Mouse (Mus musculus) liver, embryonic 14.5 days (tissue): ENCODE data around the gene Relb. TPM values are rescaled to one million over a fixed set of nuclear protein-coding genes. Genes with fewer than 3 reads are reported as not detected.

Source experiments
- ATAC-seq: fragments of 200-750 bp; cut with Nextera tagmentation; 2 replicates; pipeline ENCODE4 v1.8.0; 2017; ENCODE audit warnings: moderate number of reproducible peaks, mild to moderate bottlenecking, moderate library complexity; ENCODE audit not compliant: insufficient read depth
- DNase-seq, 3 experiments: peaks; one replicate each; pipeline ENCODE4 v3.0.0-alpha.2; 2012 to 2013; ENCODE audit warnings: low read depth in 3 of 3, low spot score in 3 of 3
- H3K27ac ChIP-seq: fragments of 300-500 bp; sonication (generic); 2 replicates; pipeline ENCODE4 v1.5.1; 2014; ENCODE audit warnings: moderate library complexity, mild to moderate bottlenecking, control low read depth, inconsistent platforms
- H3K27me3 ChIP-seq: fragments of 300-500 bp; sonication (generic); 2 replicates; pipeline ENCODE4 v1.6.1; 2014; ENCODE audit warnings: mild to moderate bottlenecking, low read length, moderate library complexity; ENCODE audit not compliant: control insufficient read depth, insufficient read depth
- H3K36me3 ChIP-seq: fragments of 300-500 bp; sonication (generic); replicated peaks from 2 replicates; pipeline ENCODE4 v1.6.1; 2014; ENCODE audit warnings: low read depth; ENCODE audit not compliant: control insufficient read depth, insufficient read depth
- H3K4me1 ChIP-seq, 2 experiments: fragments of 200-500 bp in 1 of 2; fragments of 300-500 bp in 1 of 2; sonication (generic) in 1 of 2; replicated peaks; 2 replicates each; pipeline ENCODE4 v1.6.1; 2012 to 2014; ENCODE audit warnings: antibody characterized with exemption in 1 of 2, inconsistent platforms in 1 of 2, low read length in 1 of 2; ENCODE audit not compliant: control insufficient read depth in 2 of 2, insufficient read depth in 2 of 2
- H3K4me2 ChIP-seq: fragments of 300-500 bp; sonication (generic); 2 replicates; pipeline ENCODE4 v1.6.1; 2014; ENCODE audit warnings: low read depth, mild to moderate bottlenecking, control low read depth, moderate library complexity
- H3K4me3 ChIP-seq, 2 experiments: fragments of 200-500 bp in 1 of 2; fragments of 300-500 bp in 1 of 2; sonication (generic) in 1 of 2; 2 replicates each; pipeline ENCODE4 v1.5.1; 2012 to 2014; ENCODE audit warnings: low read depth in 2 of 2, low read length in 2 of 2, mild to moderate bottlenecking in 2 of 2, control low read depth in 1 of 2, inconsistent platforms in 1 of 2, moderate library complexity in 1 of 2; ENCODE audit not compliant: insufficient read depth in 1 of 2
- H3K9ac ChIP-seq: fragments of 300-500 bp; sonication (generic); replicated peaks from 2 replicates; pipeline ENCODE4 v1.6.1; 2014; ENCODE audit warnings: mild to moderate bottlenecking, control low read depth, moderate library complexity
- H3K9me3 ChIP-seq: fragments of 300-500 bp; sonication (generic); 2 replicates; pipeline ENCODE4 v1.6.1; 2016; ENCODE audit warnings: low read length, mixed read lengths; ENCODE audit not compliant: control insufficient read depth
- CTCF ChIP-seq: IDR thresholded peaks from 2 replicates; pipeline ENCODE4 v1.5.1; 2016; ENCODE audit warnings: antibody characterized with exemption, low read depth, control low read depth
- EP300 ChIP-seq: IDR thresholded peaks from 2 replicates; pipeline ENCODE4 v1.6.1; 2016; ENCODE audit warnings: antibody characterized with exemption, low read depth
- WGBS: fragments of 180-500 bp; shearing (Covaris S2); extraction: QIAGEN DNeasy Blood & Tissue Kit; methylation state at CpG from one replicate; pipeline ENCODE4 v1.1.7; 2014; ENCODE audit not compliant: insufficient replicate concordance; 5-methylcytosine and 5-hydroxymethylcytosine counted together
- polyA plus RNA-seq, 2 experiments: library from polyadenylated mRNA; depleted of rRNA in 1 of 2; stranded (reverse) in 1 of 2; unstranded in 1 of 2; fragments of >200 nt; fragmentation: Nextera tagmentation in 1 of 2; extraction: Ambion mirVana in 1 of 2; gene quantifications; 2 replicates each; pipeline versions ENCODE4 v1.2.1 to v1.2.3; 2012 to 2014

Relb gene
- polyA plus RNA-seq, 2 experiments, result 0.89 to 1.1 TPM

DNA sequence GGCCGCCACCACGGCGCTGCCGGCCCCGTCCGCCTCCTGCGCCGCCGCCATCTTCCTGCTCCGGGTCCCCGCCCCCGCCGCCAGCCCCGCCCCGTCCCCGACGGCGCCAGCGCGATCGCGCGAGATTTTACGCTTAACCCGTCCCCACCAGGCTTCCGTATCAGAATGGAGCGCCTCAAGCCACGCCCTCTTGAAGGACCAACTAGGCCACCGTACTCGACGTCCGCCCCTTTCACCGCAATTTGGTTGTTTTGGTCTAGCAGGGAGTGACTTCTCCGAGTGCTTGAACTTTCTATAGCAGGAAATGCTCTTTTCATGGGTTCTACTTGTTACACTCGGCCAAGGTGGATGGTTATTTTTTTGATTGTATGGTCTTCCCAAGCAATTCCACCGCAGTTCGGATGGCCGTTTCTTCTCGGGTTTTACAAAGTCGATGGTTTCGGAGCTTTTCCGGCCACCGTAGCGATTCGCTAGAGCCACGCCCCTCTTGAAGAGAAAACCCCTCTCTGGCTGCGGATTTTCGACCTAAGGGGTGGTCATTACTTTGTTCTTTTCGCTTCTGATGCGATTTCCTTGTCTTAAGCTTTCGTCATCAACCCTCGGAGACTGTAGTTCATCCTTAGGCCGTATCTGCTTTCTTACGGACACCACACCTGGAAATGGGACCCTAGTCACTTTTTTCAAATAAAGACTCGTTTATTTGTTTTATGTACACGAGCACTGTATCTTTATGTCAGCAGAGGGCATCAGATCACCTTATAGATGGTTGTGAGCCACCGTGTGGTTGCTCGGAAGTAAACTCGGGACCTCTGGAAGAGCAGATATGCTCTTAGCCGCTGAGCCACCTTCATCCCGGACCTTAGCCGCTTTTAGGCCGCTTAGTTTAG lies 36.0 kb upstream of the Relb start, which contains the start of gene Clptm1:
Gene Clptm1, minus strand, starts transcription at position 79 of the 887 bp plus-strand sequence.
- Histone ChIP-seq H3K9me3 (no peaks in the 10 kb centered on the region), H3K36me3 (peaks cover 5% of the 10 kb centered on the region), H3K4me3 (peak within 1 kb of the TSS; percentile 91 to 96), H3K27ac (peak within 1 kb of the TSS; percentile 94), H3K4me1 (peaks cover 14 to 19% of the 10 kb centered on the region in 2 experiments), H3K27me3 (no peaks in the 10 kb centered on the region), H3K9ac (peak within 1 kb of the TSS; percentile 87), H3K4me2 (peak within 1 kb of the TSS; percentile 94)
- WGBS, result under 1% methylated on average over 63 of the region's 63 CpGs
- peak; percentile 72 for TF ChIP-seq EP300
- TF ChIP-seq CTCF, result peak; percentile 62
- DNase-seq (peak; percentile 95 to 97 (median 96)), ATAC-seq (peak; percentile 84)

DNA sequence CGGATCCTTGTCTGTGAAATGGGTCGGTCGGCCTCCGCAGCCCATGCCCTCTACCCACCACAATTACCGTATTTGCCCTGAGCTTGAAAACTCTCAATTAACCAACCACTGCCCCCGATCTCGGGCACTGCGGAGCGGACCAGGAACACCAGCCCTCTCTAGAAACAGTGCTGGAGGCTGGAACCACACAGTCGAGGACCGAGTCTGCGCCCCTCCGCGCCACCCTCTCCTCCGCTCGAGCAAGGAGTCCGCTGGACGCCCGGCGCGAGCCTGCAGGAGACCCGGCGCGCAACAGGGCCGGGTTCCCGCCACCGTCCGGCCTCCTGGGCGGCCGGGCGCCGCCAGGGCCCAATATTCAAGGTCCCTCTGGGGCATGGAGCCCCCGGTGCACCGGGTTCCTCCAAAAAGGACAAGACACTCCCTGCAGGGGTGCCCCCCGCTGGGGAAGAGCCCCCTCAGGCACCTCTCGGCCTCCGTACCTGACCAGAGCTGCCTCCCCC lies 35.3 kb upstream of the Relb start:
- Histone ChIP-seq H3K36me3 (peaks cover 7% of the 10 kb centered on the region), H3K4me3 (peak overlapping the region; percentile 91 to 96), H3K4me1 (peaks cover 14 to 19% of the 10 kb centered on the region in 2 experiments), H3K9me3 (no peaks in the 10 kb centered on the region), H3K9ac (peak overlapping the region; percentile 85), H3K4me2 (peak overlapping the region; percentile 94), H3K27ac (peak overlapping the region; percentile 39; the same call in 1 of the 2 replicates), H3K27me3 (no peaks in the 10 kb centered on the region)
- DNase-seq, result no peak
- TF ChIP-seq CTCF, result no peak
- TF ChIP-seq EP300, result no peak
- WGBS, result under 1% methylated on average over 37 of the region's 37 CpGs
- peak; percentile 58 for ATAC-seq

DNA sequence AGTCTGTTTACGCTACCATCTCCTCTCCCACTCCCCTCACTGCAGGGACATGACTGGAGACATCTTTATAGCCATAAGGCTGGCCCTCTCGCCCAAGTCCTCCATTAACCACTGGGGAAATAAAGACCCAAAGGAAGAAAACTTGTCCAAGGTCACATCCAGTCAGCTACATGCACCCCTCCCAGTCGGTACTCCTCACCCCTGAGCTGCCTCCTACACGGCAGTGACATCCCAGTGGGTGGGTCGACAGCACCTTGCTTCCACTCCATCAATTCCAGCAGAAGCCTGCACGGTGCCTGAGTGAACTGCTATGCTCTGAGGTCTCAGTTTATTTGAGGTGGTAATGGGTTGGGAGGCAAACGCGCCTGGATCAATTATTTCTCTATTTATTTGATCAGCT lies 34.7 kb upstream of the Relb start:
- ATAC-seq, result no peak
- H3K27ac ChIP-seq, result no peak overlapping the region
- 14% methylated on average over 8 of the region's 8 CpGs for WGBS

DNA sequence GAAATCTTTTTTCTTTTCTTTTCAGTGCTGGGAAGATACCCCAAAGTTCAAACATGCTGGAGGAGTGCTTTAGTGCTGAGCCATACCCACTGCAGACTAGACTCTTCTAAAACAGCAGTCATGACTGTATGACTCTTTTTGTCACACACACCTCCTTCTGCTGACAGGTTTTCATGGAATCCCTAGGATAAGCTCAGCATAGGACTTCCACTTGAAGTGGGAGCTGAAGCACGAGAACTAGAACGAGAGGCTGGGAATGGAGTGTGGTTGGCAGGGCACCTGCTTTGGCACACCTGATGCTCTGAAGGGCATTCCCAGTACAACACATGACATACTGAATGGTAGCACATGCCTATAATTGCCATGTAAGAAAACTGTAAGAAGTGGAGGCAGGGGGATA lies 23.4 kb upstream of the Relb start:
- H3K9me3 ChIP-seq, result no peaks in the 10 kb centered on the region
- H3K27me3 ChIP-seq, result no peaks in the 10 kb centered on the region
- TF ChIP-seq EP300 (no peak), CTCF (no peak)
- no peak for DNase-seq
- peaks cover 31% of the 10 kb centered on the region for H3K36me3 ChIP-seq
- H3K27ac ChIP-seq, result no peak overlapping the region
- 75% methylated on average over 2 of the region's 2 CpGs for WGBS
- no peak overlapping the region for H3K9ac ChIP-seq
- peaks cover 10% of the 10 kb centered on the region in 2 experiments for H3K4me1 ChIP-seq
- no peak for ATAC-seq
- no peak overlapping the region for H3K4me3 ChIP-seq
- H3K4me2 ChIP-seq, result no peak overlapping the region

More for the DNA sequence above, 34.7 kb upstream of the Relb start:
- peaks cover 14% of the 10 kb centered on the region in 2 experiments for H3K4me1 ChIP-seq
- H3K9ac ChIP-seq, result peak overlapping the region; percentile 85
- peaks cover 8% of the 10 kb centered on the region for H3K36me3 ChIP-seq
- TF ChIP-seq EP300 (no peak), CTCF (no peak)
- H3K4me2 ChIP-seq, result peak overlapping the region; percentile 94
- H3K9me3 ChIP-seq, result no peaks in the 10 kb centered on the region
- no peaks in the 10 kb centered on the region for H3K27me3 ChIP-seq
- peak overlapping the region; percentile 91 to 96 for H3K4me3 ChIP-seq
- DNase-seq, result no peak
